Mouse (Mus musculus): ENCODE measurements around the gene Hdac11. TPM values are rescaled to one million over a fixed set of nuclear protein-coding genes. Genes with fewer than 3 reads are reported as not detected.

Gene Hdac11
- total and polyA plus RNA-seq, 3 experiments = 0.54 to 1.4 (median 1.4) TPM

- TF ChIP-seq GATA2 (IDR thresholded peaks at IDR 0.05; ENCODE audit: borderline replicate concordance, low read depth, low read length) (no peak), POLR2AphosphoS5 (IDR thresholded peaks at IDR 0.05; ENCODE audit: insufficient replicate concordance, low read depth, low read length) (no peak), CTCF (IDR thresholded peaks at IDR 0.05; ENCODE audit: low read depth, low read length) (no peak), GATA1 (IDR thresholded peaks at IDR 0.05; ENCODE audit: borderline replicate concordance, low read length) (no peak), TAL1 (conservative IDR thresholded peaks at IDR 0.05; ENCODE audit: low read depth, low read length) (no peak)
- peaks cover 15% of the 10 kb centered on the region for H3K27me3 ChIP-seq (ENCODE audit: insufficient read depth, low read length)
Measured at GRCm38 (mm10) chr6:91180767-91181171, 24.3 kb downstream of the Hdac11 start.

GRCm38 (mm10) chr6:91181320-91181719, 24.9 kb downstream of the Hdac11 start:
- Histone ChIP-seq H3K4me3 (ENCODE audit: low read depth, low read length) (no peak overlapping the region), H3K36me3 (replicated peaks) (no peaks in the 10 kb centered on the region), H3K4me1 (ENCODE audit: insufficient read depth, low read depth, low read length) (no peaks in the 10 kb centered on the region), H3K27me3 (ENCODE audit: insufficient read depth, low read length) (peaks cover 14% of the 10 kb centered on the region), H3K9me3 (replicated peaks) (no peaks in the 10 kb centered on the region)
- ATAC-seq (ENCODE audit: extremely low read depth, insufficient number of reproducible peaks, low FRiP score, poor library complexity, severe bottlenecking) (no peak), DNase-seq (ENCODE audit: low spot score) (no peak)
- TF ChIP-seq GATA2 (IDR thresholded peaks at IDR 0.05; ENCODE audit: borderline replicate concordance, low read depth, low read length) (no peak), POLR2AphosphoS5 (IDR thresholded peaks at IDR 0.05; ENCODE audit: insufficient replicate concordance, low read depth, low read length) (no peak), TAL1 (conservative IDR thresholded peaks at IDR 0.05; ENCODE audit: low read depth, low read length) (no peak), GATA1 (IDR thresholded peaks at IDR 0.05; ENCODE audit: borderline replicate concordance, low read length) (no peak), CTCF (IDR thresholded peaks at IDR 0.05; ENCODE audit: low read depth, low read length) (no peak)

More at GRCm38 (mm10) chr6:91180767-91181171, 24.3 kb downstream of the Hdac11 start:
- ATAC-seq (ENCODE audit: extremely low read depth, insufficient number of reproducible peaks, low FRiP score, poor library complexity, severe bottlenecking) (no peak), DNase-seq (ENCODE audit: low spot score) (no peak)
- Histone ChIP-seq H3K4me1 (ENCODE audit: insufficient read depth, low read depth, low read length) (no peaks in the 10 kb centered on the region), H3K9me3 (replicated peaks) (no peaks in the 10 kb centered on the region), H3K36me3 (replicated peaks) (no peaks in the 10 kb centered on the region), H3K4me3 (ENCODE audit: low read depth, low read length) (no peak overlapping the region)

- H3K4me3 ChIP-seq (ENCODE audit: low read depth, low read length) = no peak overlapping the region
- ATAC-seq (ENCODE audit: extremely low read depth, insufficient number of reproducible peaks, low FRiP score, poor library complexity, severe bottlenecking) (no peak), DNase-seq (ENCODE audit: low spot score) (no peak)
- TF ChIP-seq GATA1 (IDR thresholded peaks at IDR 0.05; ENCODE audit: borderline replicate concordance, low read length) = no peak
- TF ChIP-seq CTCF (IDR thresholded peaks at IDR 0.05; ENCODE audit: low read depth, low read length) = no peak
- TF ChIP-seq TAL1 (conservative IDR thresholded peaks at IDR 0.05; ENCODE audit: low read depth, low read length) = no peak
- TF ChIP-seq GATA2 (IDR thresholded peaks at IDR 0.05; ENCODE audit: borderline replicate concordance, low read depth, low read length) = no peak
- TF ChIP-seq POLR2AphosphoS5 (IDR thresholded peaks at IDR 0.05; ENCODE audit: insufficient replicate concordance, low read depth, low read length) = no peak
- no peaks in the 10 kb centered on the region for H3K4me1 ChIP-seq (ENCODE audit: insufficient read depth, low read depth, low read length)
- peaks cover 14% of the 10 kb centered on the region for H3K27me3 ChIP-seq (ENCODE audit: insufficient read depth, low read length)
- no peaks in the 10 kb centered on the region for H3K9me3 ChIP-seq (replicated peaks)
- no peaks in the 10 kb centered on the region for H3K36me3 ChIP-seq (replicated peaks)
Measured at GRCm38 (mm10) chr6:91182075-91182490, 25.6 kb downstream of the Hdac11 start.

GRCm38 (mm10) chr6:91183041-91183440, 26.6 kb downstream of the Hdac11 start:
- Histone ChIP-seq H3K4me3 (ENCODE audit: low read depth, low read length) (no peak overlapping the region), H3K4me1 (ENCODE audit: insufficient read depth, low read depth, low read length) (no peaks in the 10 kb centered on the region), H3K27me3 (ENCODE audit: insufficient read depth, low read length) (peaks cover 10% of the 10 kb centered on the region; the same call in 1 of the 2 replicates), H3K36me3 (replicated peaks) (no peaks in the 10 kb centered on the region), H3K9me3 (replicated peaks) (no peaks in the 10 kb centered on the region)
- ATAC-seq (ENCODE audit: extremely low read depth, insufficient number of reproducible peaks, low FRiP score, poor library complexity, severe bottlenecking) = no peak
- TF ChIP-seq GATA1 (IDR thresholded peaks at IDR 0.05; ENCODE audit: borderline replicate concordance, low read length) = no peak
- no peak for TF ChIP-seq POLR2AphosphoS5 (IDR thresholded peaks at IDR 0.05; ENCODE audit: insufficient replicate concordance, low read depth, low read length)
- TF ChIP-seq GATA2 (IDR thresholded peaks at IDR 0.05; ENCODE audit: borderline replicate concordance, low read depth, low read length) = no peak
- no peak for TF ChIP-seq CTCF (IDR thresholded peaks at IDR 0.05; ENCODE audit: low read depth, low read length)
- TF ChIP-seq TAL1 (conservative IDR thresholded peaks at IDR 0.05; ENCODE audit: low read depth, low read length) = no peak
- DNase-seq (ENCODE audit: low spot score) = no peak

GRCm38 (mm10) chr6:91183980-91184379, 27.5 kb downstream of the Hdac11 start:
- no peak for TF ChIP-seq TAL1 (conservative IDR thresholded peaks at IDR 0.05; ENCODE audit: low read depth, low read length)
- TF ChIP-seq GATA2 (IDR thresholded peaks at IDR 0.05; ENCODE audit: borderline replicate concordance, low read depth, low read length) = no peak
- no peak for TF ChIP-seq CTCF (IDR thresholded peaks at IDR 0.05; ENCODE audit: low read depth, low read length)
- no peak for TF ChIP-seq POLR2AphosphoS5 (IDR thresholded peaks at IDR 0.05; ENCODE audit: insufficient replicate concordance, low read depth, low read length)
- DNase-seq (ENCODE audit: low spot score) (no peak), ATAC-seq (ENCODE audit: extremely low read depth, insufficient number of reproducible peaks, low FRiP score, poor library complexity, severe bottlenecking) (no peak)
- Histone ChIP-seq H3K4me3 (ENCODE audit: low read depth, low read length) (no peak overlapping the region), H3K27me3 (ENCODE audit: insufficient read depth, low read length) (peaks cover 8% of the 10 kb centered on the region; the same call in 1 of the 2 replicates), H3K4me1 (ENCODE audit: insufficient read depth, low read depth, low read length) (no peaks in the 10 kb centered on the region), H3K9me3 (replicated peaks) (no peaks in the 10 kb centered on the region), H3K36me3 (replicated peaks) (no peaks in the 10 kb centered on the region)

- Histone ChIP-seq H3K27me3 (ENCODE audit: insufficient read depth, low read length) (peaks cover 4% of the 10 kb centered on the region; the same call in 1 of the 2 replicates), H3K4me3 (ENCODE audit: low read depth, low read length) (no peak overlapping the region), H3K9me3 (replicated peaks) (no peaks in the 10 kb centered on the region), H3K4me1 (ENCODE audit: insufficient read depth, low read depth, low read length) (no peaks in the 10 kb centered on the region), H3K36me3 (replicated peaks) (no peaks in the 10 kb centered on the region)
- ATAC-seq (ENCODE audit: extremely low read depth, insufficient number of reproducible peaks, low FRiP score, poor library complexity, severe bottlenecking) = no peak
- no peak for TF ChIP-seq TAL1 (conservative IDR thresholded peaks at IDR 0.05; ENCODE audit: low read depth, low read length)
- TF ChIP-seq GATA2 (IDR thresholded peaks at IDR 0.05; ENCODE audit: borderline replicate concordance, low read depth, low read length) = no peak
- no peak for TF ChIP-seq POLR2AphosphoS5 (IDR thresholded peaks at IDR 0.05; ENCODE audit: insufficient replicate concordance, low read depth, low read length)
- no peak for TF ChIP-seq GATA1 (IDR thresholded peaks at IDR 0.05; ENCODE audit: borderline replicate concordance, low read length)
- no peak for TF ChIP-seq CTCF (IDR thresholded peaks at IDR 0.05; ENCODE audit: low read depth, low read length)
- no peak for DNase-seq (ENCODE audit: low spot score)
Measured at GRCm38 (mm10) chr6:91184776-91185175, 28.3 kb downstream of the Hdac11 start.
